Mouse (Mus musculus) E14TG2a.4 (cell line): Measurements from ENCODE around the gene Gfer.

ENCODE experiments used
- CTCF ChIP-seq: conservative IDR thresholded peaks from 2 replicates; pipeline ENCODE4 v1.5.1; 2014; ENCODE audit warnings: low read length
- NANOG ChIP-seq: IDR thresholded peaks from 2 replicates; pipeline ENCODE4 v1.6.1; 2014; ENCODE audit warnings: borderline replicate concordance, low read length, mixed read lengths
- POU5F1 ChIP-seq: IDR thresholded peaks from 2 replicates; pipeline ENCODE4 v1.6.1; 2014; ENCODE audit warnings: low read length, borderline replicate concordance

DNA sequence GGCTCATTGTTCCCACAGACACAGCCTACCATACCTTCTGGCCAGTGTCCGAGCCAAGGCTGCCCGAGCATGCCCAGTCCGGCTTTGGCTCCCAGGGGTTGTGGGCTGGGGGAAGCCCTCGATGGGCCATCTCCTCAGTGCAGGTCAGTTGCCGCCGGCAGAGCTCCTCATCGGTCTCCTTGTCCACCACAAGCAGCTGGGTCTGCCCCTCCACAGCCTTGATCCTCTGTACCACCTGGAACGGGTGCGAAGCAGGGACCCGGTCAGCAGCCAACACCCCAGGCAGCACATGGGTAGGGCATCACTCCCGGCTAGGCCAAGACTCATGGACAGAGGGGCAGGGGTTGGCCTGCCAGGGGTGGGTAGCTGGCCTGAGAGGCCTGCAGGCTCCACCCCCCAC, 48.5 kb downstream of the Gfer start:
- no peak for TF ChIP-seq CTCF
- TF ChIP-seq POU5F1 = no peak
- TF ChIP-seq NANOG = no peak
